Mouse (Mus musculus) CD4-positive, CD25-positive, alpha-beta regulatory T cell, adult 2 months (primary cell): ENCODE measurements around the gene Naa15.
A peak's percentile ranks its signal among the peaks of the same experiment; 100 is the strongest.

Experiments
- DNase-seq: peaks from one replicate; pipeline ENCODE4 v3.0.0-alpha.2; 2012; ENCODE audit warnings: low read depth, low spot score

Naa15 gene

GRCm38 (mm10) chr3:51510903-51511302 is 96.0 kb downstream of the Naa15 start:
- peak; percentile 85 for DNase-seq

GRCm38 (mm10) chr3:51511983-51512382 is 97.0 kb downstream of the Naa15 start:
- no peak for DNase-seq

GRCm38 (mm10) chr3:51517467-51517866 is 102.5 kb downstream of the Naa15 start:
- no peak for DNase-seq

- DNase-seq = no peak
These were observed 103.2 kb downstream of the Naa15 start for GRCm38 (mm10) chr3:51517878-51518762.

- no peak for DNase-seq
These were observed 103.8 kb downstream of the Naa15 start for GRCm38 (mm10) chr3:51518763-51519121.

- DNase-seq = no peak
These were observed 106.3 kb downstream of the Naa15 start for GRCm38 (mm10) chr3:51521262-51521661.

GRCm38 (mm10) chr3:51525186-51525785 is 110.3 kb downstream of the Naa15 start:
- no peak for DNase-seq
